Mouse (Mus musculus) megakaryocyte, embryonic 14.5 days (primary cell): ENCODE data around the gene Lamc3.

ENCODE experiments used
- FLI1 ChIP-seq: IDR thresholded peaks from 2 replicates; pipeline ENCODE4 v1.6.1; 2012; ENCODE audit warnings: low read length, inconsistent platforms, mixed read lengths
- GATA1 ChIP-seq: IDR thresholded peaks from 3 replicates; pipeline ENCODE4 v1.6.1; 2012; ENCODE audit warnings: mixed read lengths, low read length, inconsistent platforms, borderline replicate concordance

DNA sequence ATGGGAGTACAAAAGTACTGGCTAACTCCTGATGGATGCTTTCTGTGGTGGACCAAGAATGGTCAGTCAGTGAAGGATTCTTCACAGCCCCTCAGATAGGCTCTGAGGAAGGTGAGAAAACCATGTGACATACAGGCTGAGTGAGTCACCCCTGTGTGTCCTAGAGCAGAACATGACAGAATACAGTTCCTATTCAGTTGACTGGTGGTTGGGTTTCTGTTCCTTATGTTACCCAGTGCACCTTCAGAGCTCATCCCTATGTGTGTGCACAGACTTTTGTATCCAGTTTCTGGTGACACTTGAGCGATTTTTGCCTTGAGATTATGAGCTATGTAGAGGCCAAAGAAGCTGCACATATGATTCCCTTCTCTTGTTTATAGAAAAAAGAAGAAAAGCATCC is 100.7 kb downstream of the Lamc3 start:
- TF ChIP-seq GATA1, result no peak
- TF ChIP-seq FLI1, result no peak
